Mouse (Mus musculus) cerebellum, adult 2 months (tissue): Measurements from ENCODE around the gene Srxn1.

Experiments
- CTCF ChIP-seq: fragments of 200-500 bp; IDR thresholded peaks from 2 replicates; pipeline ENCODE4 v1.5.1; 2011; ENCODE audit warnings: low read depth, mild to moderate bottlenecking, control low read depth, low read length, moderate library complexity, borderline replicate concordance; ENCODE audit not compliant: insufficient read depth
- POLR2A ChIP-seq: fragments of 200-500 bp; IDR thresholded peaks from 2 replicates; pipeline ENCODE4 v1.6.1; 2011; ENCODE audit warnings: low read length, control low read depth, borderline replicate concordance; ENCODE audit not compliant: insufficient read depth

GRCm38 (mm10) chr2:152075294-152075889 lies 29.9 kb upstream of the Srxn1 start:
- no peak for TF ChIP-seq CTCF
- TF ChIP-seq POLR2A = no peak
